Mouse (Mus musculus): Measurements from ENCODE around the gene Olfr1046.
"Not testable (repeated sequence)": the region's sequence is repeated elsewhere in the genome, so short reads cannot be mapped to it uniquely, and the experiment has no call there.

Olfr1046 gene

DNA sequence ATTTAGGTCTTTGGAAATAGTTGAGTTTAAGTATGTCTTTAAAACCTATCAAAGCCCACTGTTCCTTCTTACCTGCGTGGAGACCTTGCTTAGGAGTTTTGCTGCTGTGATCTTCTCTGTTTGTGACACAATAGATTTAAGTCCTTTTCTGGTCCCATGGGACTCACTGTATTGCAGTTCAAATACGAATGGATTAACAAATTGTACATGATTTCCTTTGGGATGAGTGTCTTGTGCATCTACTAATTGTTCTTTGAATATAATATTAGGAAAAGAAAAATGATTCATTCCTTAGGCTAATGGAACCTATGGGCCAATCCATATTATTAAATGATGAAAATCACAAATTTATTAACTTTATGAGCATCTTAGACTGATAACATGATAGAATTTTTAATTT lies at the start of gene Olfr1046:
Gene Olfr1046 (minus strand): TSS at position 101 of the 400 bp plus-strand sequence.
- DNase-seq: no peak

DNA sequence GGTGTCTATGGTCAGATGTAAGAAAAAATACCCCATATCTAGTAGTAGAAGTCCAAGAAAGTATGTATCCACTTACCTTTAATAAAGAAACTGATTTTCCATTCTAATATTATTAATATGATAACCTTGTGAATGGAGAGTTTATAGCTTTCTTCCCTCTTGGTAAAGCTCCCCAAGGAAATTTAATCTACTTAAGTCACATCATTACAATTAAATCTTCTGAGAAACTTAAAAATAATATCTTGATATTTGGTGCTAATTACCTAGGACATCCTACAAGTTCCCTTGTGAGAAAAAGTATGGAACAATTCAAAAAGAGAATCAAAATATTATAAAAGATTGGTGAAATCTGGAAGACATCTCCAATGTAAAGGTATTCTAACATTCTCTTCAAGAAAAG lies 39.1 kb upstream of the Olfr1046 start, which contains the start of gene Olfr1049:
Gene Olfr1049 (minus strand): TSS at position 101 of the 400 bp plus-strand sequence.
- DNase-seq: not testable (repeated sequence)

DNA sequence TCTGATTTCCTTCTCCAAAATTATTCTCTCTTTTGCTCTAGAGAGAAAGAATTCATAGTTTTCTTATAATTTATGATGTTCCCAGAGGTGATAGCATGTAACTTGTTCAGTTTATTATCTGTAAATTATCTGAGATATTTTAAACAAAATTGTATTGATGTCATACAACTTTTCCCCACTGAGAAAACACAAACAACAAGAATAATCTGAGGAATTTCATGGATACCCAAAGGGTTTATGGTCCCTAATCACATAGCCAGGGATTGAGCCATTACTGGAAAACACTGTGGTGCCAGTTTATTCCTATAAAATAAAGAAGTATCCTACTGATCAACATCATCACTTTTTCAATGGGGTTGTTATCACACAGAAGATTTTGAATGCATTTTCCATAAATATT lies 21.1 kb upstream of the Olfr1046 start, which contains the start of gene Olfr1048:
Gene Olfr1048 (minus strand): TSS at position 101 of the 400 bp plus-strand sequence.
- no peak for DNase-seq

DNA sequence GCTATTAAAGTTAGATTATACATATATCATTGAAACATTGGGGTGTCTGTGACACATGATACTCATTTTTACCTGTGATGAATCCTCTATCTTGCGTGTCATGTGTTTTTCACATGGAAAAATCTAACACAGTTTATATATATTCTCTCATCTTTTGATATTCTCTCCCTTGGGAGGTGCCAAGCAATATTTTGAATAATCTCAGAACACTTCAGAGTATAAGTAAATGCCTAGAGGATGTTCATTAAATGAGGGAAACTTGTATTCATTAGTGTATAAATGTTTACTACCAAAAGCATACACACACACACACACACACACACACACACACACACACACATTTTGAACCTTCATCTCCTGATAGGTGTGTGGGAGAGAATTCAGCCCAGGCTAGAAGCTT lies 12.2 kb upstream of the Olfr1046 start, which contains the start of gene Olfr1047:
Gene Olfr1047 (minus strand): TSS at position 101 of the 400 bp plus-strand sequence.
- no peak for DNase-seq

DNA sequence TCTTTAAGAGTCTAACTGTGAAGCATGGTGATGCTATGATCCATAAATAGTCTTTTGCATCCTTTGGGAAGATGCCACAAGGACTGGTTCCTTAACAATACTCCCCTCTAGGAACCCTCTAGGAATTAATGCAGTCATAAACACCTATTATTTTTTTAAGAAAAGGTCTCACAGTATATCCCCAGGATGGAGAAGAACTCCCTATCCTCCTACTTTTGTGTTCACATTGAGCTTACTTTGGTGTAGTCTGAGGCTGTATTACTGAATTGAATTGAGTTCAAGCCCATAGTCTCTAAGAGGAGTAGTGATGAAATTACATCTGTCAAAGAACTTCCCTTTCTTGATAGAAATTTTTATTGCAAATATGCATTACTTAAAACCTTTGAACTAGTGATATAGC lies 16.2 kb downstream of the Olfr1046 start, which contains the start of gene Olfr1045:
Gene Olfr1045 (minus strand): TSS at position 101 of the 400 bp plus-strand sequence.
- DNase-seq: no peak

DNA sequence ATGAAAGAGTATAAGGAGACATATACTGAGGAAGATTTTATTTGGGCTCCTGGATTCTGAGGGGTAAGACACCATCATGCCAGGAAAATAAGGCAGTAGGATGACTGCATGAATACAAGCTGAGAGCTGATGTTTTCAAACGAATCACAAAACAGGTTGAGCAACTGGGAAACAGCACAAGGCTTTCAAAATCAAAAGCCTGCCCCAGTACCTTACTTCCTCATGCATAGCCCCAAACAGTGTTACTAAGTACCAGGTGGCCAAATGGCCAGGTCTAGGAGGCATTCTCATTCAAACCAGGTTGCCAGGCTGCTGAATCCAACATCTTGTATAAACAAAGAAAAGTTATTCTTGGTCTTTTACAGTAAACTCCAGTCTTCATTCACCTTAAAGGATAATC lies 23.3 kb downstream of the Olfr1046 start:
- DNase-seq: no peak

DNA sequence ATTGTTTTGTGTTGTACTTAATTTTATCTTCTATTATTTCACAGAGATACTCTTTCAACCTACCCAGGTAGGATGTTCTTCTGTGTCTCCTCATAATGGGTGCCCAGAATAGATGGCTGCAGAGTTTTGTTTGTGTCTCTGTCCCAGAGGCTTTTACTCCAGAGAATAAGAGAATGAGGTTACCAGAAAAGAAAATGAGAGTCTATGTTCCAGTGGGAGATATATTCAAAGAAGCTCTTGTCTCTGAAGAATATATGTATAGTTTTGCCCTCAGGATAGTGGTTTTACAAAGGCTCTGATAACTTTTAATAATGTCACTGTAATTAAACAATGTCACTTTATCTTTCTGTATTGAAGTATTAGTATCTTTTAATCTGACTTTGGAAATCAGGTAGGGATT lies 33.5 kb downstream of the Olfr1046 start, which contains the start of gene Olfr52:
Gene Olfr52 (minus strand): TSS at position 101 of the 400 bp plus-strand sequence.
- no peak for DNase-seq

DNA sequence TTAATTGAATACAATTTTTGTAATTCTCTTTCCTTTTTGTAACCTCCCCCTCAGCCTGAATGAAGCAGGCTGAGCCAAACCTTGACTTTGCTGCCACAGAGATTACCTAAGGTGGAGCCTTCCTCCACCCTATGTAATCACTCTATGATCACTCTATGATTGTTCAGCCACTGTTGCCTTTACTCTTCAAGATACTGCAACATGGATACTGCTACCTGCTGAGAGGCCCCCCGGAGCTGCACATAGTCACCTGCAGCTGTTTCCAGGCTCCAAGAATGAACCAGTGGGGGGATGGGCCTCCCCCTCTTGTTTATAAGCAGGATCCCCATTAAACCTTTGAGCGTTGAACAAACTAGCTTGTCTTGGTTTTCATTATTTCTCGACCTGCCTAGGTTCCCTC lies 39.2 kb downstream of the Olfr1046 start:
- DNase-seq: peak in 1 of 2 experiments; percentile 0

DNA sequence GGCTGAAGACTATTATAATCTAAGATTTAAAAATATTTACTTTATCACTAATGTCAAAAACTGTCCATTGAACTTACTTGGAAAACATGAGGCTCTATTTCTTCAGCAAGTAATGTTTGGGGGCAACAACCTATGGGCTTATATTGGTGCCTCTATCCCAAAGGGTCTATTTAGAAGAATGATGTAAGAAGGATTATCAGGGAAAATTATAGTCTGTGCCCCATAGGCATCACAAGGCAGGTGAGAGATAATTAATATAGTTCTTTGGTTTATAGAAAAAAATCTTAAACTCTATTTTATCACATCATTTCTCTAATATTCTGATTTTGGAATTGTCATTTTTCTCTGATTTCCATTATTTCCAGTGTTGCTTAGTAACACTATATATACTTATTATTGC lies 41.4 kb downstream of the Olfr1046 start, which contains the start of gene Olfr1044:
Gene Olfr1044 (minus strand): TSS at position 101 of the 400 bp plus-strand sequence.
- no peak for DNase-seq

DNA sequence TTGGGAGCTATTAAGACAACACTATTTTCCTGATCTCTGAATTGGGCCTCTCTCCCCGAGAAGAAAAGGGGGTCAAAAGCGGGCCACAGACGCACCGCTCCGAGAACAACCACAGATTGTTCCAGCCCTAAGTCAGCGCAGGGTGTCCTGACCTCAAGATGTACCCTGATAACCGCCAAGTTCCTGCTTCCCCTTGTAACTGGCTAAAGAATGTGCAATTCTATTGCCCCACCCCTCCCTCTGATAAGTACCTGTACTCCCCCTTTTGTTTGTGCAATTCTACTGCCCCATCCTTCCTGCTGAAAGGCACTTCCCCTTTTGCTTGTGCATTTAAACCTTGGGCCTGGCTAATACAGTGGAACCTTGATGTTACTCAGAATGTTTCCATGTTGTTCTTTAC lies 43.7 kb downstream of the Olfr1046 start:
- not testable (repeated sequence) for DNase-seq

DNA sequence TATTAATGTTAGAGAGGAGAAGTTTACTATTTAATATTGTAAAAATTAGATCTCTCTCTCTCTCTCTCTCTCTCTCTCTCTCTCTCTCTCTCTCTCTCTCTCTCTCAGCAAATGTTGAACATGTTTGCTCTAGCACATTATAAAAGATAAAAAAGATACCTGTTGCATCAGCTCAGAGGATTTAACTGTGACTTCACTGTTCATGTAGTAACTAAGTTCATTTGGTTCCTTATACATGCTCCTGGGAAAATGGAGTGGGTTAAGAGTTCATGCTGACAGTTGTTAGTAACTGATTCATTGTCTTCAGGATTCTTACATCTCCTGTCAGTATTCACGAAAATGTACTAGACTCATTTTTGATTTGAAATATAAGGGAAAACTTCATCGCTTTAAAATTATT lies 51.7 kb downstream of the Olfr1046 start, which contains the start of gene Olfr1043:
Gene Olfr1043 (minus strand): TSS at position 101 of the 400 bp plus-strand sequence.
- DNase-seq: no peak

Data from cerebellum, postnatal 10 days (tissue).